Mouse (Mus musculus): ENCODE measurements around the gene Mis12.

Gene Mis12

DNA sequence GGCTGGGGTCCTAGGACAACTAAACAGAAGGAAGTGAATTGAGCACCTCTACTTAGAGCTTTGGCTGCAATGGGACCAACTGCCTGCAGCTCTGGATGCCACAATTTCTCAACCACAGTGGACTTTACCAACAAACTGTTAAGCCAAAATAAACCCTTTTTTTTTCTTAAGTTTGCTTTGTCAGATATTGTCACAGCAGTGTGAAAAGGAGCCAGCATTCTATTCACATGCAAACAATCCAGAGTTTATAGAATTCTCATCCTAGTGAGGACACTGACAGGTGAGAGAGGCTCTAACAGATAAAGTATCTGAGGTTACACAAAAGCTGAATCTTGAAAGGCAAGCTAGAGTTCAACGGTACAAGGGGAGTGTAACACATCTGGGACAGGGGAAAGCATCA lies 2.4 kb upstream of the Mis12 start:
- no peak for DNase-seq (ENCODE audit: low read depth, low spot score)

DNA sequence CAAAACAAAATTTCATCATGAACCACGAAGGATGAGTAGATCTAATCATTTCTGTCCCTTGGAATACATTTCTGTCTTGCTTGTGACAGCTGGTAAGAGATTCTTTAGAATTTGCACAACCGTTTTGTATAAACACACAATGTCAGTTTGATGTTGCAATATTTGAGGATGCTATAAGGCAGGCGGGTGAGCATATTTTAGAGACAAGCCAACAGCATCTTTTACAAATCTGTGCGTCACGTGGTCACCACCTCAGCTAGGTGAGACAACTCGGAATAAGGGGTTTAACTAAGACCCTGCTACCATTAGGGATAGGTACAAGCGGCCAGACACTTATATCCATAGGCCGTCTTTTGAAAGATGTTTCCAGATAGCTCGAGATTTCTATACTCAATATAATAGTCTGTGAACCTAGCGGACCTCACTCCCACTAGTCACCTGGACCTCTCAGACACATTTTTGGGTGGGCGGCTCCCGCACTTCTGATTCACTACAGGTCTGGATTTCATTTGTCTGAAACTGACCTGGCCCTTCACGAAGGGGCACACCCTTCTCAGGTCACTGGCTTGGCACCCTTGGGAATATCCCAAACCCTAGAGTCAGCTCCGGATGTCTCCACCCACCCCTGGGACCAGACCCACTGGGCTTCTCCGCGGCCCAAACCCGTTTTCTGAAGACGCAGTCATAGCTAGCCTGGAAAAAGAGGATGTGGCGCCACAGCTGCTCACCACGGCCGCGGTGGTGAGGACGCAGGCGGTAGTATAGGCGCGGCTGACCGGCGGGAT lies 803 bp upstream of the Mis12 start:
- DNase-seq (ENCODE audit: low read depth, low spot score), result no peak

DNA sequence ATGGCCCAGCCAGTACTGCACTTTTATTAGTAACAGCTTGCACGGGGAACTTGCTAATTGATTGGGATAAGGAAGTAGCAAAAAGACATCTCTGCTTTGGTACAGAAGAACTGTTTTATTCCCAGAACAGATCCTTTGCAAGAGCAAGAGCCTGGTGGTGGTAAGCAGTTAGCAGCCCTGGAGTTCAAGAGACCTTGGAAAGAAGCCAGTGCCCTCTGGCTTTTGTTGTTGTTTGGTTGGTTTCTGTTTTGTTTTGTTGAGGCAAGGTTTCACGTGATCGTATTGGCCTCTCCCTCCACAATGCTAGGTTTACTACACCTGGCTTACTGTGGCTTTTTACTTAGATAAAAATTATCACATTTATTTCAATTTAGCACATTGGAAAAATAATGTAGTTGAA lies 8.9 kb downstream of the Mis12 start:
- no peak for DNase-seq (ENCODE audit: low read depth, low spot score)

DNA sequence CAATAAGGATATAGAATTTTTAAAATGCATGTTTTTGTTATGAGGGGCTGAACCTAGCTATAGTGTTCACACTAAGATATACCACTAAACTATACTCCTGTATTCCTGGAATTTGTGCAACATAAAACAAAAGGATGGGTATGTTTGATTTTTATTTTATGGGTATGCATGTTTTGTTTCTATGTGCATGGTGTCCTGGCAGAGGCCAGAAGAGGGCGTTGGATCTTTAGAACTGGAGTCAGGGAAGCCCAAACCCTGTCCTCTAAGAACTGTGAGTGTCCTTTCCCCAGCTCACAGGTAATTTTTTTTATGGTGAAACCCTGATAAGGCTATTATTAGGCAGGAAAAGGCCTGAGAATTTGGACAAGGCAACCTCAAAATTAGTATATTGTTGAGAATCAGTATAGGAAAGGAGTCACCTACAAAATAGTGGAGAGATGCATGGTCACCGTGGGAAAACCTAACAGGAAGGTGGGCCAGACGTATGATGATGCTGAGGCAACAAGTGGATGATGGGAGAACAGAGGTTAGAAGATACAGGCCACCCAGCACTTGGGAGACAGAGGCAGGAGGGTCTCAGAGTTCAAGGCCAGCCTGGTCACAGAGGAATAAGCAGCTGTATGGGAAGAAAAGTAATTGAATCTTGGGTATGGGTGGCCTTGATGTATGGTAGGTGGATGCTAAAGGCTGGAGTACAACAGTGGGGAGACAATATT lies 10.2 kb downstream of the Mis12 start:
- DNase-seq (ENCODE audit: low read depth, low spot score), result no peak

DNA sequence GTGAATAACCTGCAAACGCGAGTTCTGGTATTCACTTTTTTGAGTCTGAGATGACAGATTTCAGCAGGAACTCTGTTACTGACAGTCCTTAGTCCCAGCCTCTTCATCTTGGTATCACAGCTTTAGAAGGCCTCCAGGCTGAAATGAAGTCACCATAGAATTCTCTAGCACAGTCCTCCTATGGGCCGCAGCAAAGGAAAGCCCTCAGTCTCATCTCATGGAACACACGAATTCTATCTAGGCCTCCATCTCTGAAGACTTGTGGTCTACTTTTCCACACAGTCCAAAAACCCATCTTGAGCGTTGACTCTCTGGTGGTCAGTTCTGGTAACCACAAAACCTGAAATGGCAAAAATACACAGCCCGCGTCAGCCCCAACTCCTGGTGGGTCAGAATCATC lies 12.7 kb downstream of the Mis12 start:
- DNase-seq (ENCODE audit: low read depth, low spot score), result no peak

DNA sequence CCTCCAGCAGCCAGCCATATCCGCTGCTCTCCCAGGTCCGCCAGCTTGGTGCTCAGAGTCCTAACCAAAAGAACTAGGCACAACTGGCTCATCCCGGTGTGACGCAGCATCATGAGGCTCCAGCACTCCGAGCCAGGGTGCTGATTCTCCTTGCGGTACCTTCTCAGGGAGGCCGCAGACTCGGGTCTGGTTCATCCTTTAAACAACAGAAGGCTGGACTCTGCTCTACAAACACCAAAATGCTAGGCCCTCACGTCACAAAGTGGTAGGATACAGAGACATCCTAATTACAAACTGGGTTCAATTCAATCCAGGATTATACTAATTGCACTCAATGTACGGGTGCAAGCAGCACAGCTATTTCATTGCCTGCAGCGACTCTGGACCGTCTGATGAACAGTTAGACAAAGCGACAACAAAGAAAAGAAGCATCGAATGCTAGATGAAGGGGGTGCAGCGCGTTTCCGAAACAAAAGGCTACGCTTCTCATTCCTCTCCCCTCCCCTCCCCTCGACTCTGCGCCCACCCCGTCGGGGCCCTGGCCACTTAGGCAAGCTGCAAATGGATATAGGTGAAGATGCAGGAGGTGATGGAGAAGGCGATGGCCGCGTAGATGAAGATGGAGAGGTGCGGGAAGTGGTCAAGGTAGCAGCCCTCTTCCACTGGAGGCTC lies 13.2 kb downstream of the Mis12 start:
- DNase-seq (ENCODE audit: low read depth, low spot score), result peak; percentile 24

DNA sequence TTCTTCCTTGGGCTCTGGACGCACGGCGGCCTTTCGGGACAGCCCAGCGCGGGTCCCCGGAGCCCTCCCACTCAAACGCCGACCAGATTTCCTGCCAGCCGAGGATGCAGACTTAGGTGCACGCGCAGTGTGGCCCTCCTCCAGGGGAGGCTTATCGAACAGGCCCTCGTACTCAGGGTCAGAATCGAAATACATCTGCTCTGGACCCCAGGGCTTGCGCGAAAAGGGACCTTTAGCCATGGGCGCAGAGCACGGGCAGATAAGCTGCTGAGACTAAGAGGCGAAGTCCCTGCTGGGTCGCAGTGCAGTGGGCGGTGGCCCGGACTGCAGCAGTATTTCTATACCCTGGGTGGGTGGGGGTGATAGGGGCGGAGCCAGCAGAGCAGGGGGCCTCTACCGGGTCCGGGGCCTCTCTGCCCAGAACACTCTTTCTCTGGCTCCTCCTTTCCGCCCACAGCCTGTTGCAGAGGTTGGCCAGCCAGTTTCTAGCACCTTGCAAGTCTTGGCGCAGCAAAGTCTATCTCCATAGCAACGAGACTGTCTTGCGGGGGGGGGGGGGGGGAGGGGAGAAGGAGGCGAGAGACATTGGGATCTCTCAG lies 13.9 kb downstream of the Mis12 start, which contains the start of gene 6330403K07Rik:
TSS of gene 6330403K07Rik (minus strand) at position 351 of the 599 bp plus-strand sequence.
- peak; percentile 77 for DNase-seq (ENCODE audit: low read depth, low spot score)

DNA sequence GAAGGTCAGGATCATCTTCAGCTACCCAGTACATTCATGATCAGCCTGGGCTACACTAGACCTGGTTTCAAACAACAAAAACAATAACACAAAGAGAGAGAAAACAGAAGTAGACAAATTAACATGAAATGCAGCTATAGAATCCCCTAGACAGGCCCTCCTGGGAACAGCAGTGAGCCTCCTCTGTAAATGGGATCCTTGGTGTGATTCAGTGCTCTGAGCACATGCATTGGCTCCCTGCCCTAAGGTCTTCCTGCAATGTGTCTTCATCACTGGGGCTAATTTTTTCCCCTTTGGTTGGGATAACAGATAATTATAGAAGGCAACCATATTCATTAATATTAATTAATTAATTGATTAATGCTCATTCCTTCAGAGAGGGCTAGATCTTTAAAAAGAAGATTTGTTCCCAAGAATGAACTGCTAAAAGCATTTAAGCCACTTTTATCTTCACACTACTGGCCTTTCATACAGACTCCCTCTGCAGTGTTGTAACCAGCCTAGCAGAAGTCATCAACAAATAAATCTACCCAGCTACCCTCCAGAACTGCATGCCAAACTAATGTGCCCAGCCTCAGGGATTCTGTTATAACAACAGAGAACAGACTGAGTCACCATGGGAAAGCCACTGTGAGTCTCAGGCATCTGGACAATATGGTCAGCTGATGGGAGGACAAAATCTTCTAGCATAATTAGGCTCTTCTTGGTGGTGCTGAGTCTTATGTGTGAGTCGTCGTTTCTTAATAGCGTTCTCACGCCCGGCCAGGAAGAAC lies 20.3 kb downstream of the Mis12 start:
- no peak for DNase-seq (ENCODE audit: low read depth, low spot score)

DNA sequence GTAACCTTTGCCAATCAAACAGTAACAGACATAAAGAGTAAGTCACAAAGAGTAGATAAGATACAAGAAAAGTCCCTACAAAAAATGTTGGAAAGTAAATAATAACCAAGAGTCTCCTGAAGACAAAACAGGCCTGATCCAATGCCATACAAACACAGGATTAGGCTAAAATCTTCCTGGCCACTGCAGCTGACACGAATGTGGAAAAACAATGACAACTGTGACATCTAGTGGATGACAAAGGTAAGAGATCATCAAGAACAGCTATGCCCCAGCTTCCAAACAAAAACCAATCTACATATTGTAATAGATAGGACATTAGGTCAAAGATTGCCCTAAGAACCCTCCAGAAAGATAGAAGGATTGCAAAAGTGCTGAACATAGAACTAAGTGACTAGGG lies 33.1 kb downstream of the Mis12 start:
- DNase-seq (ENCODE audit: low read depth, low spot score), result peak; percentile 25

DNA sequence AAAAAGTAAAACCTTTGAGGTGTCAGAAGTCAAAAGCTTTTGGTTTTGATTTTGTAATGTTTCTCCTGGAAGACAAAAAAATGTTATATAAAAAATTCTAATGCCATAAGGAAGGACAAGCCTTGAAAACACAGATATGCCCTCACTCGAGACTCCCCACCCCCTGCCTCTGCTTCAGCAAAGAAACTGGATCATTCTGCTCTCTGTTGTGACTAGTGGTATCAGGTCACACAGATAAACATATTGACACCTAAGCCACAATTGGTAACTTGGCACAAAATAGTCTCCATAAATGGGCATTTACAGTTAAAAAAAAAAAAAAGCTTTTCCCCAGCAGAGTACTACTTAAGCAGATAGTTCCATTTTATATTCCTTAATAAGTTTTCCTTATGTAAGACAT lies 56.9 kb downstream of the Mis12 start:
- no peak for DNase-seq (ENCODE audit: low read depth, low spot score)

Measured in R1 (cell line).